Mouse (Mus musculus) ES-E14 (cell line): Measurements from ENCODE around the gene Fgf14.

Source experiments
- CHD2 ChIP-seq: IDR thresholded peaks from 2 replicates; pipeline ENCODE4 v1.6.1; 2014; ENCODE audit warnings: mild to moderate bottlenecking, low read depth, low read length, inconsistent platforms
- MAFK ChIP-seq: IDR thresholded peaks from 2 replicates; pipeline ENCODE4 v1.6.1; 2014; ENCODE audit warnings: mild to moderate bottlenecking, low read depth, low read length, inconsistent platforms; ENCODE audit not compliant: insufficient read depth
- ZC3H11A ChIP-seq: IDR thresholded peaks from 2 replicates; pipeline ENCODE4 v1.6.1; 2012; ENCODE audit warnings: low read depth, mild to moderate bottlenecking, inconsistent platforms, low read length, borderline replicate concordance
- ZNF384 ChIP-seq: IDR thresholded peaks from 2 replicates; pipeline ENCODE4 v1.6.1; 2012; ENCODE audit warnings: low read depth, low read length, inconsistent platforms

GRCm38 (mm10) chr14:124669739-124670138 is 7.2 kb downstream of the Fgf14 start:
- no peak for TF ChIP-seq ZNF384
- no peak for TF ChIP-seq ZC3H11A
- no peak for TF ChIP-seq CHD2
- no peak for TF ChIP-seq MAFK
